Mouse (Mus musculus) embryonic fibroblast, embryonic 13.5 days (primary cell): ENCODE results near the gene Dnase1l3. TPM values are rescaled to one million over a fixed set of nuclear protein-coding genes. Genes with fewer than 3 reads are reported as not detected.

Source experiments
- H3K27ac ChIP-seq: 2 replicates; pipeline ENCODE4 v1.5.1; 2012; ENCODE audit warnings: low read length, control low read depth, inconsistent platforms; ENCODE audit not compliant: insufficient read depth
- H3K4me1 ChIP-seq: 2 replicates; pipeline ENCODE4 v1.6.1; 2011; ENCODE audit warnings: low read length; ENCODE audit not compliant: control insufficient read depth, insufficient read depth
- H3K4me3 ChIP-seq: 2 replicates; pipeline ENCODE4 v1.5.1; 2011; ENCODE audit warnings: mild to moderate bottlenecking, control low read depth, low read length; ENCODE audit not compliant: insufficient read depth
- CTCF ChIP-seq: IDR thresholded peaks from 2 replicates; pipeline ENCODE4 v1.5.1; 2011; ENCODE audit warnings: mild to moderate bottlenecking, control low read depth, low read length, moderate library complexity, borderline replicate concordance; ENCODE audit not compliant: insufficient read depth
- POLR2A ChIP-seq: IDR thresholded peaks from 2 replicates; pipeline ENCODE4 v1.6.1; 2011; ENCODE audit warnings: low read depth, mild to moderate bottlenecking, control low read depth, low read length, moderate library complexity
- polyA plus RNA-seq: library from polyadenylated mRNA; stranded (reverse); fragments of >200 nt; gene quantifications from 2 replicates; pipeline ENCODE4 v1.2.4, GENCODE M21; 2011; ENCODE audit warnings: low read depth; ENCODE audit not compliant: missing spikeins, insufficient read length

Gene Dnase1l3
- polyA plus RNA-seq, 1 experiment, result not detected

DNA sequence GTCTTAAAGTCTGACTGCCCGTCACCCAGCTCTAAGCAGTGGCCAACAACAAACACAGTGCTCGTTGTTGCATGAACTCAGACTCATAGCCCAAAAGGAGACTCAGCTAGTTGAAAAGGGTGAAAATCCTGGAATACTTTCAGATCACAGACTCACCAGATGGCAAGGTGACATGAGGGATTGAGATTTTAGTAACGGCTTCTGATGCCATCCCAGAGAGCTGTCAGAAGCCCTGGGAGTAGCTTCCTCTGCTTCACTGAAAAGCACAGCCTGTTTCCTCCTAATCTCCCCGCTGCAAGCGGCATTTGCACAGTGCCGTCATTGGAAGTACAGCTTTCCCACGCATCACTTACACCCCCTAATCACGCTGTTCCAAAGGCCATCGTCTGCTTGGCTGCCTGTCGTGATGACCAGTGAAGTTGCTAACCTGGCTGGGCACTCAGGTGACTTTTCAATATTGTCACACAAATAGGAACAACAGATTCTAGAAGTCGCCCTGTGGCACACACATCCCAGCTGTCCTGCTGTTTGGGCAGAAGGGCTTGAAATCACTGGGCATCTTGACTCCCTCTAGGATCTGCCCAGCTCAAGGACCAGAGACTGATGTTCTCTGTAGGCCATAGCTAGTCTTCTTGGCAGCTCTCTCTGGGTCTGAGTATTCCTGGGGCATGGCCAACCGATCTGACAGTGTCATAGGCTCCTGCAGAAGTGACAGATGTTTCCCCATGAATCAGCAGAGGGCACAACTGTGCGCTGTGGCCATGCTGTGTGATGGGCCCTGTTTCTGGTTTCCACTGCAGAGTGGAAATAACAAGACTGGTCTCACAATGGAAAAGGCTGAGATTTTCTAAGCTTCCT, 37.9 kb upstream of the Dnase1l3 start:
- Histone ChIP-seq H3K4me1 (no peaks in the 10 kb centered on the region), H3K27ac (no peak overlapping the region), H3K4me3 (no peak overlapping the region)
- TF ChIP-seq POLR2A (no peak), CTCF (no peak)

DNA sequence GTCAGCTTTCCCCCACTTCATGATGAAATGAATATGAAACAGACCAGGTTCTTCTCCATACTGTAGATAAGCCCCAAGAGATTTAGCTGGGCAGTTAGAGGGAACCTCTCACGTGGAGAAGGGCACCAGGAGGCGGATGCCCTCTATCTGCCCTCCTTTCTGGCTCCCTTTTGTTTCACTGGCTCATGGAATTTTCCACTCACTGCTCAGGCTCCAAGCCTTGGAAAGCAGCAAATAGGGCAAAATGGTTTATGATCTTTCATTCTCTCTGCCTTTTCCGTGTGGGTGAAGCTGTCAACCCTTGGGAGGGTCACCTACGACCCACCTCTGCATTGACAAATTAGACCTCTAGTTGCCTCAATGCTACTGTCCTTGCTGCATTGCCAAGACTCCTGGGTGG, 36.2 kb upstream of the Dnase1l3 start:
- TF ChIP-seq POLR2A, result no peak
- no peak for TF ChIP-seq CTCF
- Histone ChIP-seq H3K4me1 (no peaks in the 10 kb centered on the region), H3K4me3 (no peak overlapping the region), H3K27ac (no peak overlapping the region)

DNA sequence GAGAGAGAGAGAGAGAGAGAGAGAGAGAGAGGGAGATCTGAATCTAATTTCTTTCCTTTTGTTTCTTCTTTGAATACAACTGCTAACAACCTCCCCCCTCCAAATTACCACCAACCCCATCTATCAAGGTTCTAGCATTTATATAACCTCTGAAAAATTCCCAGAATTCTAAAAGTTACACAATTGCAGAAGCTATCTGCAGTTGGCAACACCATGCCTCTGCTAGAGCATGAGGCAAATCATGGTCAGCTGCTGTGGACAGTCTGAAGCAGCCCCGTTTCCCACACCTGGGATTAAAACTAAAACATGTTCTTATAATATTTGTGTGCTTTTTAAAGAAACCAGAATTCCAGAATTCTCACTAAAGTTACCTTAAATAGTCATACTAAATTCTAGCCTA, 35.4 kb upstream of the Dnase1l3 start:
- TF ChIP-seq CTCF, result no peak
- TF ChIP-seq POLR2A, result no peak
- Histone ChIP-seq H3K4me3 (no peak overlapping the region), H3K4me1 (no peaks in the 10 kb centered on the region), H3K27ac (no peak overlapping the region)

DNA sequence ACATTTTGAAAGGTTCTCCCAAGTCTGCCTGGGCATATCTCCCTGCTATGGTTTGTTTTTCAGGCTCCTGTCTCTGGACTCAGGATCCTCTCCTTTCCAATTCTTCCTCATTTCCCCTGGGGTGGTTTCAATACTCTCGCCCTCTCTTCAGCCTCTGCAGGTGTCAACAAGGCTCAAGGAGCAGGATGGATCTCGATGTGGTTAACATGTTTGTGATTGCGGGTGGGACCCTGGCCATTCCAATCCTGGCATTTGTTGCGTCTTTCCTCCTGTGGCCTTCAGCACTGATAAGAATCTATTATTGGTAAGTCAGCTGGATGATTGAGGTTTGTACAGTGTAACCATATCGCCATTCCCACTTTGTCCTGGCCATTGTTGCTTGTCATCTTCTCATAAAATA, 33.7 kb upstream of the Dnase1l3 start:
- Histone ChIP-seq H3K4me3 (no peak overlapping the region), H3K27ac (no peak overlapping the region), H3K4me1 (no peaks in the 10 kb centered on the region)
- no peak for TF ChIP-seq CTCF
- no peak for TF ChIP-seq POLR2A

DNA sequence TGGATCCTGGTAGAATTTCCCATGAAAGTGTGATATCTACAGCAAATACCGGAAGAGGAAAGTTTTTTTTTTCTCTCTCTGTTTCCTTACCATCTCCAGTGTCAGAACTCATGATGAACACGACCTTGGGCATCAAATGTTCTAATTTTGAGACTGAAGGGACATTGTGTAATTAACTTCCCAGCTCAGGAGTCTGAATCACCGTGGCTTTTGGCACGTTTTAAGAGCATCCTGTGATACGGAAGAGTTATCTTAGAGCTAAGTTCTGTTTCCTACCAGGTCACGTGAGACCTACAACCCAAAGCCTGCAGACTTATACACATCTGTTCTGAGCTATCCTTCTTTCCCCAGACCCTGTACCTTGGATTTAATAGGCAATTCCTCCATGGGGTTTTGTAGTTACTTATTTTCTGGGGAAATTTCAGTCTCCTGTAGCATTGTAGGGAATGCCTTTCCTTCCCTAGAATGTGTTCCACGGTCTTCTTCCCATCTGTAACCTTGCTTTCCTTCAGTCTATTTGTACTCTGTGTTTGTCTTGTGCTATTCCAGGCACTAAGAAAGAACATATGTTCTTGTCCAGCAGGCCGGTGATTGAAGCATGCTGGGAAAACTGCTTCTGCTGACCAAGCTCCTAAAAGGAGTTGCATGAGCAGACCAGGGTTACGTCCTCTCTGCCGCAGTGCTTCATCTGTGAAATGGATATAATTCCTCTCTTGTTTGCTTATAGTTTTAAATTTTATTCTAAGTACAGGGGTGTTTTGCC, 32.6 kb upstream of the Dnase1l3 start:
- TF ChIP-seq CTCF (no peak), POLR2A (no peak)
- Histone ChIP-seq H3K4me1 (no peaks in the 10 kb centered on the region), H3K4me3 (no peak overlapping the region), H3K27ac (no peak overlapping the region)

DNA sequence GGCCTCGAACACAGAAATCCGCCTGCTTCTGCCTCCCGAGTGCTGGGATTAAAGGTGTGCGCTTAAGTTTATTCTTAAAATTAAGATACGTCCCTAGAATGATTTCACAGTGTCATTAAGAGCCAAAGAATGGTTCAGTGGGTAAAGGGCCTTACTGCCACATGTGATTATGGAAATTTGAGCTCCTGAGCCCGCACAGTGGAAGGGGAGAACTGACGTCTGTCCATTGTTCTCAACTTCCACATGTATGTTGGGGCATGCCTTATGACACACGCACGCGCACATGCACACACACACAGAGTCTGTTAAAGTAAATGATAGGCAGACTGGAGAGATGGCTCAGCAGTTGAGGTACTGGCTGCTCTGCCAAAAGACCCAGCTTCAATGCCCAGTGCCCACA, 30.6 kb upstream of the Dnase1l3 start:
- TF ChIP-seq CTCF (no peak), POLR2A (no peak)
- Histone ChIP-seq H3K4me1 (no peaks in the 10 kb centered on the region), H3K4me3 (no peak overlapping the region), H3K27ac (no peak overlapping the region)

DNA sequence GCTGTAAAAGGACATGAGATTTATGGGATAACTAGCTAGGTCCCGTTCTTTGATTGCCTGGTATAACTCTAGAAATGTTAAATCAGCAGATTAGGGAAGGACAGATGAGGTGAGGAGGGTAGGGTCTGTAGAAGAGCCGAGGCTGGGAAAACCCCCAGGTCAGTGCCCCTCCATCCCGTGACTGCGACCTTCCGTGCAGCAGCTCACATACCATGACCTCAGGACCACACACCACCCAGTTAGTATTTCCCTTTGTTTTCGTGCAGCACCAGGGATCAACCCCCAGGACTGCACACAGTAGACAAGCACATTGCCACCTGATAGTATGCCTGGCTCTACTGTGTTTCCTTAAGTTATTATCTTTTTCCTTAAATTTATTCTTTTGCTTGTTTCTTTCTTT, 30.1 kb upstream of the Dnase1l3 start:
- no peak overlapping the region for H3K27ac ChIP-seq
- H3K4me1 ChIP-seq, result no peaks in the 10 kb centered on the region
- no peak overlapping the region for H3K4me3 ChIP-seq
- TF ChIP-seq POLR2A, result no peak
- no peak for TF ChIP-seq CTCF

DNA sequence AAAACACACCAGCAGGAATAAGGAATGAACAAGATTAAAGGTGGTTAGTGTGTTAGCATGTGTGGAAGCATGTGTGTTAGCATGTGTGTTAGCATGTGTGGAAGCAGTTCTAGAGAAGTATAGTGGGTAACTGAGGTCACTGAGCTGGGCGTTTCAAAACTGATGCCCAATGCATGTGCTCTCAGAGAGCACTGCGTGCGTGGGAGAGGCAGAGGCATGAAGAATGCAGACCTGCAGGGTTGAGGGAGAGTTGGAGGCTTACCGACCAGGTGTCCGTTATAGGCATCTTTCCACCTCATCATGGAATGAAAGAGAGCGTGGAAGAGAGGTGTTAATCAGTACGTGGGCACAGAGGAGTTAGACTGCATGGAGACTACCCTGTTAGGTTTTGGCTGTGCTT, 26.2 kb upstream of the Dnase1l3 start:
- no peak for TF ChIP-seq POLR2A
- no peaks in the 10 kb centered on the region for H3K4me1 ChIP-seq
- H3K27ac ChIP-seq, result no peak overlapping the region
- no peak overlapping the region for H3K4me3 ChIP-seq

DNA sequence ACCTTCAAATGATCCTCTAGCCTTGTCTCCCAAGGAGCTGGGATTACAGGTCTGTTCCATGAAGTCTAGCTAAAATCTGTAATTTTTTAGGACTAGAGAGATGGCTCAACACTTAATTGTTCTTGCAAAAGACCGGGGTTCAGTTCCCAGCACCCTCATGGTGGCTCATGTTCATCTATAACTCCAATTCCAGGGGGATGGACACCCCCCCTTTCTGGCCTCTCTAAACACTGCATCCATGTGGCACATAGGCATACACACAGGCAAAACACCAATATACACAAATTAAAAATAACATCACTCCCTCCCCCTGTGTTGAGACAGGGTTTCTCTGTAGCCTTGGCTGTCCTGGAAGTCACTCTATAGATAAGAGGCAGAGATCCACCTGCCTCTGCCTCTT, 25.6 kb upstream of the Dnase1l3 start:
- Histone ChIP-seq H3K4me1 (no peaks in the 10 kb centered on the region), H3K27ac (no peak overlapping the region), H3K4me3 (no peak overlapping the region)
- TF ChIP-seq CTCF (no peak), POLR2A (no peak)

DNA sequence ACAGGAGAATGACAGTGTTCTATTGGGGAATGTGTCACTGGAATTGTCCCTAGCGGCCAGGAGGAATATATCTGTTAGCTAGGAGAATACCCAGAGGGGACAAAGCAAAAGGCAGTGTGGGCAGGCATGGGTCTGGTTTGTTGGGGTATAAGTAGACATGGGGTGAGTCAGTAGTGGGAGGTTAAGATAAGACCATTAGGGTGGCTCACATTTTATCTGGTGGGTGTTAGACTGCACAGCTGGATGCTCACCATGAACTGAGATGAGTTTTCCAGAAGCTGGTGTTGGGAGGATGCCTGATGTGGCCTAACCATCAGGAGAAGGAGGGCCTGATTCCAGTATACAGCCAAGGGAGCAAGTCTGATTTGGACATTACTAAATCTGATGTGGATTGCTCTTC, 22.6 kb upstream of the Dnase1l3 start:
- H3K4me1 ChIP-seq, result no peaks in the 10 kb centered on the region
- no peak for TF ChIP-seq POLR2A

DNA sequence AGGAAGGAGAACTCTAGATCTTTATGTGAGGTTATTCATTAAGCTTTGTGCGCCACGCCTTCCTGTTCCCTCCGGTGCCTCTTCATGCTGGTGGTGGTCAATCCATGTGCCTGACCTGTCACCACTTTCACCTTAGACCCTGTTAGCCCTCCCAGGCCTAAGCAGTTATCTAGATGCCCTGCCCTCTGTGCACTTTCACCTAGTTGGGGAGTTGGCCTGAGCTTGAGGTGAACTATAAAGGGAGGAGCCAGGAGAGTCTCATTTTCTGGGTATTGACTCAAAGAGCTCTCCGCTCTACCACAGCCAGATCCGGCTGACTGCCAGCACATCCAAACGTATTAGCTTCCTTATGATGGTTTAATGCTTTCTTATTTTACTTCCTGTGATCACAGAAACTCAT, 21.9 kb upstream of the Dnase1l3 start:
- no peak overlapping the region for H3K27ac ChIP-seq
- no peak overlapping the region for H3K4me3 ChIP-seq
- TF ChIP-seq CTCF (no peak), POLR2A (no peak)
- H3K4me1 ChIP-seq, result no peaks in the 10 kb centered on the region

More for the DNA sequence above, 22.6 kb upstream of the Dnase1l3 start:
- Histone ChIP-seq H3K4me3 (no peak overlapping the region), H3K27ac (no peak overlapping the region)
